Mouse (Mus musculus): Measurements from ENCODE around the gene Gm20441. TPM values are rescaled to one million over a fixed set of nuclear protein-coding genes. Genes with fewer than 3 reads are reported as not detected.
"Not testable (repeated sequence)": the region's sequence is repeated elsewhere in the genome, so short reads cannot be mapped to it uniquely, and the experiment has no call there.

The Gm20441 gene
- polyA plus RNA-seq, 2 experiments from 2014 or later: not detected

DNA sequence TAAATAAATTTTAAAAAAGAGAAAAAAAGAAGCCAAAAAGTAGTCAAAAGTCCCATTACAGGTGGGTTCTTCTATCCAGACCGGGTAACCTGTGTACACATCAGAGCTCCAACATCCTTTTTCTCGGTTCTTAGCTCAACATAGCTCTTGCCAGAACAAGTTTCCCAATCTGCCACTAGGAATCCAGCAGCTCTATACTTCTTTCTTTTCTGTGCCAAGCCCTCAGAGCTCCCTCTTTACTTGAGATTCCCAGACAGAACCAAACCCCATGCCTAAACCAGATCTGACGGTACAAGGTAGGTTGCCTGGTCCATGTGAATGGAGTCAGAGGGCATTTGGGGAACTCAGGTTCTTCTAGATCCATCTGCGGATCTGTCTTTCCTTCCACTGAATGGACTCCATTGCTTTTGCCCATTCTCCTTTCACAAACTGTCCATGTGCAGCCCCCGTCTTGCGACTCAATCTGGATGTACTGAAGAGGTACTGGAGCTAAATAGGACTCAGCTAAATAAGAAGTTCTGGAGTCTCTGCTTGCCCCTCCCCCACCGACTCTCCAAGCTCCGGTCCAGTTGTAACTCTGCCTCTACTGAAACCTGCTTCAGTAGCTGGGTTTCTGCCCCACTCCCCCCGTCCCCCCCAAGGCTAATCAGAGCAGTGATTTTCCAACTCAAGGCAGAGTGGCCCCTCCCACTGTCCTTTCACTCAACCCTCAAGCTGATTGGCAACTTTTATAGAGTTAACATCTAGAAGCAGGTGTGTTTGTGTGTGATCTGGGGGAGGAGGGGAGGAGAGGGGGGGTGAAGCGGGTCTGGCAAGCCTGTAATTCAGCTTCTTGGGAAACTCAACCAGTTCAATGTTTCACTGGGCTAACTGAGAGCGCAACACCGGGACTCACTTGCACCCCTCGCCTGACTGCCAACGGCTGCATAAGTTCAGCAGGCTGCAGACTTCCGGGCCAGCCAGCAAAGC, 1.3 kb downstream of the Gm20441 start:
- ATAC-seq: no peak

DNA sequence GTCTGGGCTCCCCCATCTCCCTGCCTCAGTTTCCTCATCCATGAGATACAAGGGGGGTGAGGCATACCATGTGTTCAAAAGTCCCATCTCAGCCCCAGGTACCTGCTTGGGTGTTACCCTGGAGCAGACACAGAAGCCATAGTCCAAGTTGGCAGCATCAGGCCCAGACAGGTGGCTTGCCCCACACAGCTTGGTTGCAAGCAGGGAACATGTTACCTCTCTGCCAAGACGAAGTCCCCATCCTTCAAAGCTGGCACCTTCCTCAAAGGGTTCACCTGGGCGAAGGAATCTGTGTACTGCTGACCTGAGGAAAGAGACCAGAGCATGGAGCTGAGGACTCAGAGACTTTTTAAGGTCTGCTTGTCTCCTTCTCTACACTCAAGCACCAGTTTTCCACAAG, 2.9 kb downstream of the Gm20441 start:
- ATAC-seq: no peak

DNA sequence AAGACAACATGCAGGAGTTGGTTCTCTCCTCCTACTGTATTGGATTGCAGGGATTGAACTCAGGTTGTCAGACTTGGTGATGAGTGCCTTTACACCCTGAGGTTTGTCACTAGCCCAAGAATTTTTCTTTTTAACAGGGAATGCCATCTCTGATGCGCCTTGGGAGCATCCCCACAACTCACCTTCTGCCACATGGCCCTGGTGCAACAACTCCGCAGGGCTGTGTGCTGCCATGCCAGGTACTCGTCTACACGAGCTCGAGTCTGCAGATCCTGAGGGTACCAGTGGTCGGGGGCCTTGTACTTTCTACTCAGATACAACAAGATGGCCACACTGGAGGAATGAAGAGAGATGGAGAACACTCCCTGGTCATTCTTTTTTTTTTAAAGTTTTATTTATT, 4.2 kb downstream of the Gm20441 start:
- ATAC-seq: no peak

DNA sequence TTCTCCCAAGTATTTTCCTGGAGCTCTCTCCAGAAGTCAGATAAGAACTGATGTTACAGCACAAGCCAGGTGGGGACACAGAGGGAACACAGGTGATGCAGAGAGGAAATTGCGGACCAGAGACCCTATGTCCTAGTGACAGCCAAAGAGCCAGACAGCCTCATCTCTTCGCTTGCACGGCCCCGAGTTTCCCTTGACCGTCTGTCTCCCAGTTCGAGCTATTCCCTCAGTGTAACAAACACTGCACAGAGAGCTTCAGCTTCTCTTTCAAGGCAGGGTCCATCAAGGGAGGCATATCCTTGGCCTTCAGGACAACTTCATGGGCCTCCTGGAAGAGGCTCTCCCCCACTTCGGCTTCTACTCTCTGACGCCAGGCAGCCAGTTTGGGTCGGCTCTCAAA, 6.2 kb downstream of the Gm20441 start:
- ATAC-seq: no peak

DNA sequence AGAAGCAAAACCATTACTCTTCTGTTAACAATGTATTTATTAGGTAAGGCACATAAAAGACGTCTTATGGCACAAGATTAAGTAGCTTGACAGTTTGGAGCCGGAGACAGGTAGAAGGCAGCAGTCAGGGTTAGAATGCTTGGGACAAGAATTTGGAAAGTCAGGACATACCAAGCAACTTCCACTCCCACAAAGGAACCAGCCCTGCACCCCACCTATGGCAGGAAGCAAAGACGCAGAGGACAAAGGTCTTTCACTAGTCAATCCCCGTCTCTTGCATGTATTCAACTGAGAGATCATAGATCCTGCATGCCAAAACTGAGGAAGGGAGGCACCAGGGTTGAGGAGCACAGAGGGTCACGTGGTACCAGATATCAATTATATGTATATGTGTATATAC, 6.7 kb downstream of the Gm20441 start:
- no peak for ATAC-seq

DNA sequence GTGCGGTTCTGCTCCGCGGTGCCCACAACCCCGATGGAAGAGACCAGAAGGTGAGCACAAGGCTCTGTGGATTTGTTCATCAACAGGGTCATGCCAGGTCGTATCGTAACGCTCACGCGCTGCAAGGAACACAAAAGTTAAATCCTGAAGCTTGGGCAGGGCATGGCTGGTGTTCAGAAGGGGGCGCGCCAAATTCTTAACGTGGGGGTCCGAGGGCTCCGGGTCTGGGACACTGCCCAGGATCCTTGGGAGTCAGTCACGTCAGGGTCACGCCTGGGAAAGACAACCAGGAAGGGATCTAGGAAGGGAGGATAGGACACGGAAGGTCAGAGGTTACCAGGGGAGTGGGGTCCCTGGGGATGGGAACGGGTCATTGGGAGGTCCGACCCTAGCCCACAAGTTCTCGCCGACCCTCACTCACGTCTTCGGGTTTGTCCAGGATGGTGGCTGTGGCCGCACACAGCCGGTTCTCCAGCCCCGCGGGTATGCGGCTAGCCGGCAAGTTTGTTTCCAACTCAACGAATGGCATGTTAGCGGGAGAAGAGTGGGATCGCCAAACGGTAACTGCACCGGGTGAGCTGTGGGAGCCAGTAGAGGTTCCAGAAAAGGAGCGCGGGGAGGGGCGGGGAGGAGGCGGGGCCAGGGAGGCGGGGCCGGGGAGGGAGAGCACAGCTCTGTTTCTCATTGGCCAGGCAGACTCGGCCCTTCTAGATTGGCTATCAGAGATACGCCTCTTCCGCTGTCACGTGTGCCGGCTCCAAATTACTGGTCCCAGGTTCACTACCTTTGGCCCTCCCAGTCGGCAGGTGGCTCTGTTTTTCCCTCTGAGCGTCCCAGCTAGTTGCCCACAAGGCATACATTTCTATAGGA, 7.7 kb downstream of the Gm20441 start, which contains the start of gene Ddt:
TSS of gene Ddt (minus strand) at position 620 of the 870 bp plus-strand sequence.
- peak; percentile 100 for ATAC-seq

DNA sequence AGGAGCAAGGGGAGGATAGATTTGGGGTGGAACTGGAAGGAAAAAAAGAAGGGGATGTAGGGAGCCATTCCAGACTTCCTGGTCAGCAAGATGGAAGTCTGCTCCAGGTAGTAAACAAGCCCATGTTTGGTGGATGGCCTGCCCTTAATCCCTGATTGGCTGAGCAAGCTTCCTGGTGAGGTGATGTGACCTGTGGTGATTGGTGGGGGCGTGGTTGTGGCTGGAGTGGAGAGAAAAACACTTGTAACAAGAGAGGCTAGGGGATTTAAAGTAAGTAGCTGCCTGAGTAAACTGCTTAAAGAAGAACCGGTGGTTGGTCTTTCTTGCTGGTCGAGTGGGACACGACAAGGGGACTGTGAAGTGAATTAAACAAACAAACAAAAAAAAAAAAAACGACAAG, 13.0 kb downstream of the Gm20441 start:
- ATAC-seq: not testable (repeated sequence)

DNA sequence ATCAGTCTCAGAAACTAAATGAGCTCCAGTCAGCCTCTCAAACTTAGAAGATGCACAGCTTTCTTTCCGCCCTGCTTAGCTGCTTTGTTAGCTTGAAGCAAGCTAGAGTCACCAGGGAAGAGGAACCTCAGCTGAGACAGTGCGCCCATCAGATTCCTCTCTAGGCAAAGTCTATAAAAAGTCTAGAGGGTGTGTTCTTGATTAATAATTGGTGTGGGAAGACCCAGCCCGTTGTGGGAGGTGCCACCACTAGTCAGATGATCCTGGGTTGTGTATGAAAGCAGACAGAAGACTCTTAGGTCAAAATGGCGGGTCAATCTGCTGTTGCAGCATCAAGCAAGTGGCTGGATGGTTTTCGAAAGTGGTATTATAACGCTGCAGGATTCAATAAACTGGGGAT, 13.9 kb downstream of the Gm20441 start:
- ATAC-seq: no peak

DNA sequence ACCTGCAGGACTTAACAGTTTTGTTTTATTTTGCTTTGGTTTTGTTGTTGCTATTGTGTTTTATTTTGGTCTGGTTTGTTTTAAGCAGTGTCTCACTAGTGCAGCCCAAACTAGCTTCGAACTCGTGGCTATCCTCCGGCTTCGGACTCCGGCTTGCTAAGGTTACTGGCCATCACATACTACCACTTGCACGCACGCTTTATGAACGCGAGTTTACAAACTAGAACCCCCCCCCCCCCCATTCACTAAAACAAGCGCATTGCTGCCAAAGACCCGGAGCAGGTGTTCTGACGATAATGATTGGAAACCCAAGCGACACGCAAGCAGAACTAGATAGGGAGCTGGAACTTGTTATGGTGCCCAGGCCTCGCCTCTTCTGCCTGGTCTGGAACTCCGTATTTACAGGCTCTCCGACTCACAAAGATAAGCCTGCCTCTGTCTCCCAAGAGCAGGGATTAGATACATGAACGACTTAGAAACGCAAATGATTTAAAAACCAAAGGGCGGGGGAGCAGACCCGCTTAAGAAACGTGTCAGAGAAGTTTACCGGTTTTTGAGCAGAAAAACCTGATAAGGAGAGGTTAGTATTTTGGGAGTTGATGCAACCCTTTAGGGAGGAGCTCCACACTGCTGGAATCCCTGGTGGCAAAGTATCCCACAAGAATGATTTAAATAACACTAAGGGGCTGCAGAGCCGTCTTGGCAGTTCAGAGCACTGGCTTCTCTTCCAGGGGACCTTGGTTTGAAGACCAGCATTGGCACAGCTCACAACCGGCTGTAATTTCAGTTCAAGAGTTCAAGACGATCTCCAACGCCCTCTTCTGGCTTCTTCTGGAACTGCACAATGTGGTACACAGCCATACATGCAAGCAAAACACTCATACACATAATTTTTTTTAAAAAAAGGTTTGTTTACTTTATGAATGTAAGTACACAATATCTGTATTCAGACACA, 16.0 kb downstream of the Gm20441 start:
- ATAC-seq: peak; percentile 24

DNA sequence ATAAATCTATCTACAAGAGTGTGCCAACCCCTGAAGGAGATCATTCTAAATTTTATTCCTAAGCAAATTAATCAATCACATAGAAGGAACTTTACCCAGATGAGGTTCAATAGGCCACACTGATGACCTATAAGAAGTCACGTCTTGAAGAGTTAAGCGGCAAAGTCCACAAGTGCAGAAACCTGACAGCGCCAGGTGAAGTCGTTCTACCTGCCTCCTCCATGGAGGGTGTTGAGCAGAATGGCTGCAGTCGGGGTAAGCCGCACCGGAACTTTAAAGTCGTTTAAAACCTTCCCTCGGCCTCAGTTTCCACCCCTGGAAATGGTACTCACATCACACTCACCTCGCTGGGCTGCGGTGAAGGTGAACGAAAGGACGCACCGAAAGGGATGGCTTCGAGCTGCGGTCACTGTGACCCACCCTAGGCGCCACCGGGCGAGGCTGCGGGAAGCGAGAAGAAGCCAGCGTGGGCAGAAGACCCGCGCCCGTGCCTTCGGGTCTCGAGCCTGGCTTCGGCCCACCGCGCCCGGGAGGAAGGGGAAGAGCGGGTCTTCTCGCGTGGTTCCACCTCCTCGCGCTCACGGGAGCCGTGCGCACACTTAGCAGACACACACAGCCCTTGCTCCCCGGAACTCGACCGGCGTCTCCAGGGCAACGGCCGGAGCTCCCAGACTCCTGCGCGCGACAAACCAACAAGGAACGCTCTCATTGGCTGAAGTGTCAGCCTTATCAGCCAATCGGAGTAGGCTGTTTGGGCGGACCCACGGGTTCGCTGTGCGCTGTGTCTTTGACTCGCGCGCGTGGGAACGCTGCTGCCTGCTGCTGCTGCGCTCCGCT, 16.9 kb downstream of the Gm20441 start, which contains the start of gene Cabin1:
TSS of gene Cabin1 (minus strand) at position 660 of the 837 bp plus-strand sequence.
- peak; percentile 98 for ATAC-seq

DNA sequence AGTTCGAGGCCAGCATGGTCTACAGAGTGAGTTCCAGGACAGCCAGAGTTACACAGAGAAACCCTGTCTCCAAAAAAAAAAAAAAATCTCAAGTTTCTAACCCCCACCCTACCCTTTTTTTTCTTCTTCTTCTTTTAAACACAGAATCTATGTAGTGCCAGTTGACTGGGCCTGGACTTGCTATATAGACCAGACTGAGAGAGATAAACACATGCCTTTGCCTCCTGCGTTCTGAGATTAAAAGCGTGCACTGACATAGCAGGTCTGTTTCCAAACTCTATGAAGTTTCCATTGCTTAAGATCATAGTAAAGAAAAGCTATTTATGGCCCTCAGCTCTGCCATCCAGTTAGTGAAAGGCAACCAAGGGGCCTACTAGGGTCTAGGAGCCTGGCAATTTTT, 18.3 kb downstream of the Gm20441 start:
- ATAC-seq: no peak

DNA sequence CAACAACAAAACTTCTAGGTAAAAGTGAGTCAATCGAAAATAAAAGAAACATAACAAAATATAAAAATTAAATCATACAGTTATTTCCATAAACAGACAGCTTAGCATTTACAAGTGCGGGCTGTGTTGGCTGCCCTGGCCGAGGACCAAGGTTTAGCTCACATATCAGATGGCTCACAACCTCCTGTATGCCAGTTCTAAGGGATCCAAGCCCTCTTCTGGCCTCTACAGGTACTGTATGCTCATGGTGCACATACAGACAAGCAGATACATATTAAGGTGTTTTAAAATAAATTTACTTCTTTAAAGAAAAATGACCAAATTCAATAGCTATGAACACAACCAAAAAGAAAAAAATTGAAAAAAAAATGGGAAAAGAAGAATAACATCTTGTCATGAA, 20.4 kb downstream of the Gm20441 start:
- no peak for ATAC-seq

DNA sequence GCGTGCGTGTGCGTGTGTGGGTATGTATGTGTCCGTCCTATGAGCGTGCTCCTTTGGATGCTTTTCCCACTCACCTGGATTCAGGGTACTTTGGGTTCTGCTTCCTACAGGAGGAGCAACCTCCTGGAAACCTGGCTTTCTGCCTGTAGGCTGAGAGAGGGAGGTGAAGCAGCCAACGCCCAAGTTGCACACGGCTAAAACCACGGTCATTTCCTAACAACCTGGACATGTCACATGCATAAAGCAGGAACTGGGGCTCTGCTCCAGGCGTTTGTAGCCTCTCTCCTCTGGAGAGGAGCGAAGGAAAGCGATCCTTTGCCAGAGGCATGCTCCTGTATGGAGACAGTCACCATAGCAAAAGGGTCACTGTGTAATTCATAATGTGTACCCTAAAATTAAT, 24.0 kb downstream of the Gm20441 start:
- no peak for ATAC-seq

DNA sequence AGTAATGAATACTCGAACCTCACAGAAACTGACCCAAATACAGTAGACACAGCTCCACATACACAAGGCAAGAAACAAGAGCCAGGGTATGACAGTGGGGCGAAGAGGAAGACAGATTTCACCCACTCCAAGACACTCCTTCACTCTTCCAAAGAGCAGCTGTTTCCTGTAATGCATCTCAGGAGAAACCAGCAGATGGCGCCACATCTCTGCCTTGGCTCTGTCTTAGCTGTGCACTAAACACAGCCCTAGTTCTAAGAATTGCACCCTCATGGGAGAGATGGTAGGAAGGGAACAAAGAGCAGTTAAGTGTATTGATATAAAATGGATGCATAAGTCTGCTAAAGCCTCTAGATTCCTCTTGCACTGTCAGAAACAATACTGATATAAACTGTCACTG, 36.7 kb downstream of the Gm20441 start:
- peak; percentile 94 for ATAC-seq

DNA sequence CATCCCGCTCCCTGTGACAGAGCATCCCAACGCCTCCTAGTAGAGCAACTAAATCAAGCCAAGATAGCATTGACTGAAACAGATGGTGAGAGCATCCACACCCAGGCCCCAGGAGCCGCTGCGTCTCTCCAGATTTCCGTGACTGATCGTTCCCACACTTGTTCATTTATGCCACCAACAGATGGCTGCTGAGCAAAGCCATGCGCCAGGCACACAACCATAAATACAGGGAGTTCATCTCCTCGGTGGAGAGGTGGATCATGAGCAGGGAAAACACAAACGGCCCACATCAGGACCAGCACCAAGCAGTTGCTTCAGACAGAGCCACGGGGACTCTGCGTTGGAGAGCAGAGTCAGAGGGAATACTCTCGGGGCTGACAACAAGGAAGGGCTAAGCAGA, 37.4 kb downstream of the Gm20441 start:
- ATAC-seq: no peak

DNA sequence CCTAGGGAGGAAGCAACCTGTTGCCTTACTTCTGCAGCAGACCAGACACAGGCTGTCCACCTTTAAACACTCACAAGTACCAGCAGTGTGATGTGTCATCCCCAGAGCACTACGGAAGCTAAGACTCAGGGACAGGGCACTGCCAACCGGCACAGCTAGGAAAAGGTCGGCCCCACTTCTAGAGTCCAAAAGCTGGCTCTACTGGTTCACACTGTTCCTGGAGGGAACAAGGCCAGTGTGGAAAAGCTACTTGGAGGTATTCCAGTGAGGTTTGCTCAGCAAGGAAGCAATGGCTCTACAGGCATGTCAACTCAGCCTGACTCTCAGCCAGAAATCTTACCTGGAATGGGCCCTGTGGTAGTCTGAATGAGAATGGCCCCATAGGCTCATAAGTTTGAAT, 39.9 kb downstream of the Gm20441 start:
- ATAC-seq: no peak

DNA sequence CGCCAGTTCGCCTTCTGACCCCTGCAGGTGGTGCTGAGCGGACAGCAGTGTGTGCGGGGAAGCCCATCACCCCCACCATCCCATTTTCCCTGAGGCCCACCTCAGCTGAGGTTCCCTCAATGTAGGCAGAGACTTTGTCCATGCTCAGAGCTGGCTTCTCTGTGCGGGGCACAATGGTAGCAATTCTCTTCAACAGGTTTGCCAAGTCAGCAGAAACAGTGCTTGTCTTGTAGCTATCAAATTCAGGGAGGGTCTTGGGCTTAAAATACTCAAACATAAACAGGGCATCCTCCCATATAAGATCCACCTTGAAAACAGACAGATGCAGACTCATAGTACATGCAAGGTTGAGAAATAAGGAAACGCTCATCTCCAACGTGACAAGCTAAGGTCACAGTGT, 55.3 kb downstream of the Gm20441 start:
- ATAC-seq: no peak

Measured in CD4-positive, CD25-positive, alpha-beta regulatory T cell, adult 4 months (primary cell).